Mouse (Mus musculus): ENCODE measurements around the gene March1.

GRCm38 (mm10) chr8:66179336-66179735 lies 561.6 kb downstream of the March1 start:
- TF ChIP-seq CTCF (IDR thresholded peaks at IDR 0.05; ENCODE audit: borderline replicate concordance, insufficient read depth, low read length) (no peak), POLR2A (IDR thresholded peaks at IDR 0.05; ENCODE audit: low read depth, low read length) (no peak)

All from embryonic fibroblast, embryonic 13.5 days (primary cell).